Mouse (Mus musculus) G1E-ER4 (cell line): ENCODE measurements around the gene Zcchc14. TPM values are rescaled to one million over a fixed set of nuclear protein-coding genes. Genes with fewer than 3 reads are reported as not detected.

Experiments used
- GATA1 ChIP-seq: IDR thresholded peaks from one replicate; pipeline ENCODE4 v1.8.0; 2012; ENCODE audit warnings: low read length, inconsistent platforms
- polyA plus RNA-seq: library from polyadenylated mRNA; stranded (reverse); fragments of >175 nt; gene quantifications from 2 replicates; pipeline ENCODE4 v1.2.3, GENCODE M21; 2012

Gene Zcchc14
- polyA plus RNA-seq, 1 experiment: not detected

GRCm38 (mm10) chr8:121559801-121560200 is 92.9 kb downstream of the Zcchc14 start:
- TF ChIP-seq GATA1: no peak

- TF ChIP-seq GATA1: no peak
These were observed 94.2 kb downstream of the Zcchc14 start for GRCm38 (mm10) chr8:121558538-121558937.

GRCm38 (mm10) chr8:121557746-121558145 is 95.0 kb downstream of the Zcchc14 start:
- TF ChIP-seq GATA1: no peak

- TF ChIP-seq GATA1: no peak
These were observed 98.7 kb downstream of the Zcchc14 start for GRCm38 (mm10) chr8:121553831-121554475.

- no peak for TF ChIP-seq GATA1
These were observed 100.2 kb downstream of the Zcchc14 start for GRCm38 (mm10) chr8:121552506-121552905.

GRCm38 (mm10) chr8:121551065-121551985 is 101.4 kb downstream of the Zcchc14 start:
- TF ChIP-seq GATA1: no peak

GRCm38 (mm10) chr8:121550056-121550455 is 102.6 kb downstream of the Zcchc14 start:
- no peak for TF ChIP-seq GATA1

Other genes starting within 250 kb of the Zcchc14 start
- not detected in 2 replicates for gene 1700018B08Rik, start 108.6 kb downstream of the Zcchc14 start, polyA plus RNA-seq
- 30.9 and 36.6 TPM in 2 replicates for gene Fbxo31, start 74.1 kb downstream of the Zcchc14 start, polyA plus RNA-seq
- 30.8 and 45.0 TPM in 2 replicates for gene Map1lc3b, start 62.5 kb downstream of the Zcchc14 start, polyA plus RNA-seq
- gene Jph3, start 76.7 kb upstream of the Zcchc14 start, polyA plus RNA-seq: not detected in 2 replicates
- 32.7 and 42.5 TPM in 2 replicates for gene Klhdc4, start 176.7 kb upstream of the Zcchc14 start, polyA plus RNA-seq